In genomic region chr11:59259647-59260046, GRCm38 (mm10) we compare ENCODE assay signal across 1 mouse cellular context.
TF ChIP-seq lines count a peak whose summit lies in the region.

No protein-coding gene starts in this region.

TF ChIP-seq in MEL, 35 proteins besides CTCF, POLR2A, EP300 and RAD21 (continued from another document):
- no peak for TF ChIP-seq SMC3 (IDR thresholded peaks at IDR 0.05; ENCODE audit: low read depth, low read length)
- no peak for TF ChIP-seq USF1 (IDR thresholded peaks at IDR 0.05; ENCODE audit: low read depth, low read length)
- TF ChIP-seq ZNF384 (IDR thresholded peaks at IDR 0.05; ENCODE audit: low read depth, low read length): no peak
- peak; percentile 37; the same call in 1 of the 2 replicates for TF ChIP-seq ETS1 (IDR thresholded peaks at IDR 0.05; ENCODE audit: low read depth, low read length)
- TF ChIP-seq POLR2AphosphoS2 (IDR thresholded peaks at IDR 0.05; ENCODE audit: low read length): no peak
- TF ChIP-seq TAL1 (IDR thresholded peaks at IDR 0.05; ENCODE audit: low read length): no peak
- no peak for TF ChIP-seq GABPA (IDR thresholded peaks at IDR 0.05; ENCODE audit: low read depth, low read length)
- TF ChIP-seq E2F4 (IDR thresholded peaks at IDR 0.05; ENCODE audit: borderline replicate concordance, low read depth, low read length): no peak
- TF ChIP-seq HCFC1 (IDR thresholded peaks at IDR 0.05; ENCODE audit: low read depth, low read length): no peak
- TF ChIP-seq ELF1 (IDR thresholded peaks at IDR 0.05; ENCODE audit: low read depth, low read length): no peak
- TF ChIP-seq MAX (IDR thresholded peaks at IDR 0.05; ENCODE audit: low read length): no peak
- TF ChIP-seq ZKSCAN1 (IDR thresholded peaks at IDR 0.05; ENCODE audit: low read depth, low read length): no peak
- TF ChIP-seq MAFK (IDR thresholded peaks at IDR 0.05; ENCODE audit: borderline replicate concordance, low read depth, low read length): no peak
- no peak for TF ChIP-seq NRF1 (IDR thresholded peaks at IDR 0.05; ENCODE audit: insufficient read depth, low read depth, low read length, poor library complexity, severe bottlenecking)
- TF ChIP-seq USF2 (IDR thresholded peaks at IDR 0.05; ENCODE audit: borderline replicate concordance in 1 of 2, insufficient read depth in 1 of 2, low read depth in 1 of 2, low read length in 2 of 2): no peak
- peak; percentile 52; the same call in 1 of the 2 replicates for TF ChIP-seq TCF12 (IDR thresholded peaks at IDR 0.05; ENCODE audit: low read depth, low read length)
- no peak for TF ChIP-seq MYB (IDR thresholded peaks at IDR 0.05; ENCODE audit: low read depth, low read length)
- TF ChIP-seq BHLHE40 (IDR thresholded peaks at IDR 0.05; ENCODE audit: borderline replicate concordance, low read depth, low read length): peak; percentile 26; the same call in 1 of the 2 replicates
- no peak for TF ChIP-seq CHD2 (IDR thresholded peaks at IDR 0.05; ENCODE audit: low read length)
- TF ChIP-seq GATA1 (IDR thresholded peaks at IDR 0.05; ENCODE audit: low read depth, low read length): peak; percentile 74
- peak; percentile 98 for TF ChIP-seq RCOR1 (IDR thresholded peaks at IDR 0.05; ENCODE audit: low read depth, low read length)
- no peak for TF ChIP-seq ZC3H11A (IDR thresholded peaks at IDR 0.05; ENCODE audit: low read depth, low read length)
- no peak for TF ChIP-seq MEF2A (IDR thresholded peaks at IDR 0.05; ENCODE audit: extremely low read depth, insufficient replicate concordance, low read depth, low read length, poor library complexity, severe bottlenecking)
- TF ChIP-seq CHD1 (IDR thresholded peaks at IDR 0.05; ENCODE audit: low read depth, low read length): no peak
- no peak for TF ChIP-seq MAZ (IDR thresholded peaks at IDR 0.05; ENCODE audit: low read depth, low read length)
- TF ChIP-seq UBTF (IDR thresholded peaks at IDR 0.05; ENCODE audit: borderline replicate concordance, insufficient read depth, low read depth, low read length): no peak
- no peak for TF ChIP-seq TBP (IDR thresholded peaks at IDR 0.05; ENCODE audit: low read depth, low read length)
